Mouse (Mus musculus) erythroblast, embryonic 14.5 days (primary cell): Measurements from ENCODE around the gene Taf6l.

ENCODE experiments used
- GATA1 ChIP-seq: IDR thresholded peaks from 2 replicates; pipeline ENCODE4 v1.6.1; 2012; ENCODE audit warnings: low read length, inconsistent platforms, mixed read lengths
- TAL1 ChIP-seq: IDR thresholded peaks from 3 replicates; pipeline ENCODE4 v1.6.1; 2012; ENCODE audit warnings: low read length, inconsistent platforms, mixed read lengths

DNA sequence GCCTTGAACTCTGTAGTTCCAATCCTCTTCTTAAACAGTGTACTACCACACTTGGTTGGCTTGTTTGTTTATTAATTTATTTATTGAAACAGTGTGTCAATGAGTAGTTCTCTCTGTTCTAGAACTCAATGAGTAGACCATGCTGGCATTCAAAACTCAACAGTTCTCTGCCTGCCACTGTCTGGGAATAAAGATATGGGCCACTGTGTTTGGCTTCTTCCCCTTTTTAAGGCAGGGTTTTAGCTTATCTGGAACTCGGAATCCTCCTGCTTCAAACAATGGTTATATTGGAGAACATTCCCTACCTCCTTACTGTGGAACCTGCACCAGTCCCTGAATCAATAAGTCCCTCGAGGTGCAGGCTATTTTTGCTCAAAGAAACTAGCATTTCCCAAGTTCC lies 27.3 kb downstream of the Taf6l start:
- TF ChIP-seq TAL1 (no peak), GATA1 (no peak)
